Mouse (Mus musculus): ENCODE measurements around the gene Sgsm3.

- TF ChIP-seq CTCF (IDR thresholded peaks at IDR 0.05; ENCODE audit: low read depth), result no peak
- TF ChIP-seq EP300 (IDR thresholded peaks at IDR 0.05; ENCODE audit: low read depth), result no peak
These were observed 58.0 kb downstream of the Sgsm3 start for GRCm38 (mm10) chr15:81035417-81036162.

All from liver, postnatal 0 days (tissue).